Mouse (Mus musculus) lung, adult 2 months (tissue): ENCODE data around the gene Cul5.

Experiments
- CTCF ChIP-seq: fragments of 200-500 bp; IDR thresholded peaks from 2 replicates; pipeline ENCODE4 v1.5.1; 2011; ENCODE audit warnings: mild to moderate bottlenecking, low read length, control low read depth; ENCODE audit not compliant: insufficient read depth
- POLR2A ChIP-seq: fragments of 200-500 bp; IDR thresholded peaks from 2 replicates; pipeline ENCODE4 v1.6.1; 2011; ENCODE audit warnings: low read depth, mild to moderate bottlenecking, control low read depth, low read length, borderline replicate concordance; ENCODE audit errors: extremely low read depth

DNA sequence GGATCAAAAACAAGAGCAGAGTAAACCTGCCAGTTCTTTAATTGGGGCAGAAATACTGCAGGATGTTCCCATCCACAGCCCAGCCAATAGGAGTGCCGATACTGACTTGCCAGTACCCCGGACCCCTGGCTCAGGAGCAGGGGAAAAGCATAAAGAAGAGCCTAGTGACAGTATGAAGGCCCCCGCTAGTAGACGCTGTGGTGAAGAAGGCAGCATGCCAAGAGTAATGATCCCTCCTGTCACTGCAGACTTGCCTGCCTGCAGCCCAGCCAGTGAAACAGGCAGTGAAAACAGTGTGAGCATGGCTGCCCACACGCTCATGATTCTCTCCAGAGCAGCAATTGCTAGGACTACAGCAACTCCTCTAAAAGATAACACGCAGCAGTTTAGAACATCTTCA lies 99.2 kb downstream of the Cul5 start:
- TF ChIP-seq CTCF (no peak), POLR2A (no peak)
